Mouse (Mus musculus): Measurements from ENCODE around the gene Slc35b2. TPM values are rescaled to one million over a fixed set of nuclear protein-coding genes. Genes with fewer than 3 reads are reported as not detected.

The Slc35b2 gene
- total and polyA plus RNA-seq, 3 experiments = 57.2 to 101 (median 73.9) TPM

DNA sequence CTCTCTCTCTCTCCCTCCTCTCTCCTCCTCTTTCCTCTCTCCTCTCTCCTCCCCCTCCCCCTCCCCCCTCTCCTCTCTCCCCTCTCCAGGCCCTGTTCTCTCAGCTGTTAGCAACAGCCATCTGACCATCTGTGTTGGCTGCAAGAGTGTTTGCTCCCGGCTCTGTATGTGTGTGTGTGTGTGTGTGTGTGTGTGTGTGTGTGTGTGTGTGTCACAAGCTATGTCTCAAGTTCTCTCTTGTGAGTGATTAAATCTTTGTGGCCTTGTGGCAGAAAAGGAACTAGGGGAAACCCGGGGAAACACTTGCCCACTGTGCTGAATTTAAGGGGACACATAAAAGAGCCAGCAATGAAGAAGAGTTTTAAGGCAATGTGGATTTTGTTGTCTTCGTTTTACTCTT lies 34.1 kb downstream of the Slc35b2 start:
- in situ Hi-C loops (cut with MboI; ENCODE audit: low pct_ligation_motif_present, low pct_unique_long_range_greater_than_20kb, low sequenced_read_pairs) (no loop called here), dilution Hi-C loops (cut with MboI; ENCODE audit: extremely low pct_ligation_motif_present, extremely low pct_unique_long_range_greater_than_20kb, low sequenced_read_pairs) (no loop called here)
- H3K4me3 ChIP-seq (replicated peaks in 1 of 3; ENCODE audit: low read depth in 2 of 3, low read length in 2 of 3, poor library complexity in 1 of 3) = no peak overlapping the region
- 0 out of 2 replicates have a peak, but pooled peaks cover 3% of the 10 kb centered on the region for H3K79me2 ChIP-seq (replicated peaks; ENCODE audit: control insufficient read depth, extremely low read depth, insufficient read depth, poor library complexity, severe bottlenecking)
- H3K36me3 ChIP-seq (replicated peaks in 1 of 2; ENCODE audit: control insufficient read depth in 1 of 2, insufficient read depth in 1 of 2, low read length in 1 of 2) = no peaks in the 10 kb centered on the region
- no peak for DNase-seq (ENCODE audit: extremely low read depth)
- no peak for TF ChIP-seq ETS1 (conservative IDR thresholded peaks at IDR 0.05; ENCODE audit: low read depth, low read length)
- TF ChIP-seq ZKSCAN1 (IDR thresholded peaks at IDR 0.05; ENCODE audit: borderline replicate concordance, low read depth, low read length) = no peak
- no peak for TF ChIP-seq MAFK (IDR thresholded peaks at IDR 0.05; ENCODE audit: insufficient replicate concordance, low read length)
- TF ChIP-seq MYC (IDR thresholded peaks at IDR 0.05; ENCODE audit: low read depth, low read length) = no peak
- no peak for TF ChIP-seq RCOR1 (conservative IDR thresholded peaks at IDR 0.05; ENCODE audit: low read depth, low read length)
- TF ChIP-seq TCF12 (IDR thresholded peaks at IDR 0.05; ENCODE audit: low read depth, low read length) = no peak
- no peak for TF ChIP-seq POLR2A (IDR thresholded peaks at IDR 0.05; ENCODE audit: low read depth, low read length)
- no peak for TF ChIP-seq MAX (IDR thresholded peaks at IDR 0.05; ENCODE audit: low read length)
- no peak for TF ChIP-seq UBTF (IDR thresholded peaks at IDR 0.05; ENCODE audit: low read depth, low read length)
- no peak for TF ChIP-seq CHD1 (IDR thresholded peaks at IDR 0.05; ENCODE audit: low read depth, low read length)
- no peak for TF ChIP-seq POLR2AphosphoS2 (IDR thresholded peaks at IDR 0.05; ENCODE audit: low read depth, low read length)
- TF ChIP-seq USF1 (IDR thresholded peaks at IDR 0.05; ENCODE audit: low read depth, low read length) = no peak
- no peak for TF ChIP-seq IRF4 (IDR thresholded peaks at IDR 0.05; ENCODE audit: low read depth, low read length)
- TF ChIP-seq ZMIZ1 (IDR thresholded peaks at IDR 0.05; ENCODE audit: low read depth, low read length) = no peak
- TF ChIP-seq TBP (conservative IDR thresholded peaks at IDR 0.05; ENCODE audit: low read depth, low read length) = no peak
- TF ChIP-seq HCFC1 (IDR thresholded peaks at IDR 0.05; ENCODE audit: low read depth, low read length) = no peak
- no peak for TF ChIP-seq ZC3H11A (IDR thresholded peaks at IDR 0.05; ENCODE audit: low read depth, low read length)
- no peak for TF ChIP-seq SMC3 (IDR thresholded peaks at IDR 0.05; ENCODE audit: low read depth, low read length)
- no peak for TF ChIP-seq MAZ (IDR thresholded peaks at IDR 0.05; ENCODE audit: low read depth, low read length)
- no peaks in the 10 kb centered on the region for H3K9me3 ChIP-seq (replicated peaks; ENCODE audit: low read length)
- no peak overlapping the region for H3K4me2 ChIP-seq (ENCODE audit: insufficient read depth, low read depth, poor library complexity, severe bottlenecking)
- H3K27ac ChIP-seq (ENCODE audit: insufficient read depth, low read depth) = no peak overlapping the region
- H3K27me3 ChIP-seq (replicated peaks) = peaks cover 1% of the 10 kb centered on the region
- no peak overlapping the region for H3K9ac ChIP-seq (ENCODE audit: insufficient read depth, low read depth)
- peaks cover 18 to 50% of the 10 kb centered on the region in 2 experiments for H3K4me1 ChIP-seq (ENCODE audit: control insufficient read depth in 1 of 2, insufficient read depth in 2 of 2)

DNA sequence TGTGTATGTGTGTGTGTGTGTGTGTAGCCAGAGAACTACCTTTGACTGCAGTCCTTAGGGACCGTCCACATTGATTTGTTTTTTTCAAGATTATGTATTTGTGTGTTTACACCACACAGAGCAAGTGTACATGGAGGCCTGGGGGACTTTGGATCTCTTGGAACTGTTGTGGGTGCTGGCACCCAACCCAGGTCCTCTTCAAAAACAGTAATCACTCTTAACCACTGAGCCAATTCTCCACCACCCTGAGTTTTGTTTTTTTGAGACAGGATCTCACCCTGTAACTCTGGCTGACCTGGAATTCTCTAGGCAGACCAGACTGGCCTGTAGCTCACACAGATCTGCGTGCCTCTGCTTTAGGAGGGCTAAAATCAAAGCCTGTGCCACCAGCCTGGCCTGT lies 34.7 kb downstream of the Slc35b2 start:
- H3K27ac ChIP-seq (ENCODE audit: insufficient read depth, low read depth) = no peak overlapping the region
- no peak overlapping the region for H3K4me2 ChIP-seq (ENCODE audit: insufficient read depth, low read depth, poor library complexity, severe bottlenecking)

More for the DNA sequence above, 34.7 kb downstream of the Slc35b2 start:
- Histone ChIP-seq H3K36me3 (replicated peaks in 1 of 2; ENCODE audit: control insufficient read depth in 1 of 2, insufficient read depth in 1 of 2, low read length in 1 of 2) (no peaks in the 10 kb centered on the region), H3K4me3 (replicated peaks in 1 of 3; ENCODE audit: low read depth in 2 of 3, low read length in 2 of 3, poor library complexity in 1 of 3) (no peak overlapping the region), H3K27me3 (replicated peaks) (peaks cover 1% of the 10 kb centered on the region), H3K4me1 (ENCODE audit: control insufficient read depth in 1 of 2, insufficient read depth in 2 of 2) (peaks cover 15 to 44% of the 10 kb centered on the region in 2 experiments), H3K9ac (ENCODE audit: insufficient read depth, low read depth) (no peak overlapping the region), H3K79me2 (replicated peaks; ENCODE audit: control insufficient read depth, extremely low read depth, insufficient read depth, poor library complexity, severe bottlenecking) (0 out of 2 replicates have a peak, but pooled peaks cover 3% of the 10 kb centered on the region), H3K9me3 (replicated peaks; ENCODE audit: low read length) (no peaks in the 10 kb centered on the region)
- DNase-seq (ENCODE audit: extremely low read depth) = no peak
- dilution Hi-C loops (cut with MboI; ENCODE audit: extremely low pct_ligation_motif_present, extremely low pct_unique_long_range_greater_than_20kb, low sequenced_read_pairs) = no loop called here
- in situ Hi-C loops (cut with MboI; ENCODE audit: low pct_ligation_motif_present, low pct_unique_long_range_greater_than_20kb, low sequenced_read_pairs) = no loop called here
- TF ChIP-seq ZNF384 (IDR thresholded peaks at IDR 0.05; ENCODE audit: low read depth, low read length) (no peak), TCF12 (IDR thresholded peaks at IDR 0.05; ENCODE audit: low read depth, low read length) (no peak), MEF2A (IDR thresholded peaks at IDR 0.05; ENCODE audit: borderline replicate concordance, low read depth, low read length) (no peak), ELF1 (IDR thresholded peaks at IDR 0.05; ENCODE audit: low read depth, low read length) (no peak), ZMIZ1 (IDR thresholded peaks at IDR 0.05; ENCODE audit: low read depth, low read length) (no peak), KAT2A (IDR thresholded peaks at IDR 0.05; ENCODE audit: insufficient replicate concordance, low read length) (no peak), MAFK (IDR thresholded peaks at IDR 0.05; ENCODE audit: insufficient replicate concordance, low read length) (no peak), TBP (conservative IDR thresholded peaks at IDR 0.05; ENCODE audit: low read depth, low read length) (no peak), CTCF (conservative IDR thresholded peaks at IDR 0.05 in 1 of 2, IDR thresholded peaks at IDR 0.05 in 1 of 2; ENCODE audit: low read depth in 2 of 2, low read length in 2 of 2) (no peak), CHD2 (IDR thresholded peaks at IDR 0.05; ENCODE audit: low read length) (no peak), NRF1 (IDR thresholded peaks at IDR 0.05; ENCODE audit: low read depth, low read length) (no peak), HCFC1 (IDR thresholded peaks at IDR 0.05; ENCODE audit: low read depth, low read length) (no peak), USF1 (IDR thresholded peaks at IDR 0.05; ENCODE audit: low read depth, low read length) (no peak), E2F4 (IDR thresholded peaks at IDR 0.05; ENCODE audit: insufficient replicate concordance, low read depth, low read length) (no peak), MXI1 (IDR thresholded peaks at IDR 0.05; ENCODE audit: low read depth, low read length) (no peak)

All from CH12.LX (cell line).